Mouse (Mus musculus): ENCODE data around the gene Atp6v0c.

DNA sequence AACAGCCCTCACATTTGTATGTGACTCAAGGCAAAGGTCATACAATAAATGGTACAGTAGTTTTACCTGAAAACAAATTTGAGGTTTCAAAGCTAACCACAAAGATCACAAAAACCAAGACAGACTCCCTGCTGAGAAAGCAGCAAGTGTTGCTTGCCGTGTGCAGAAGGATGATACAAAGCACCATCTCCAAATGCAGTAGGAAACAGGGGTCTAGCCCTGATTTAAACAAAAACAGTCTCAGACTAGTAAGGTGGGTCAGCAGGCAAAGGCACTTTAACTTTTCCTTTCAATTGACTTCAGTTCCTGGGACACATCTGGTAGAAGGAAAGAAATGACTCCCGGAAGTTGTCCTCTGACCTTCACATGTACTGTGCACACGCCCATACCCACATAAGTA is 42.7 kb downstream of the Atp6v0c start:
- TF ChIP-seq CTCF (IDR thresholded peaks at IDR 0.05) (no peak), EP300 (IDR thresholded peaks at IDR 0.05) (no peak)
